Mouse (Mus musculus) embryonic facial prominence, embryonic 13.5 days (tissue): ENCODE results near the gene Cux1. TPM values are rescaled to one million over a fixed set of nuclear protein-coding genes. Genes with fewer than 3 reads are reported as not detected.
A peak's percentile ranks its signal among the peaks of the same experiment; 100 is the strongest.

Source experiments
- ATAC-seq: fragments of 200-750 bp; cut with Nextera tagmentation; 2 replicates; pipeline ENCODE4 v1.8.0; 2017; ENCODE audit warnings: low read depth; ENCODE audit not compliant: insufficient number of reproducible peaks, insufficient read depth, low FRiP score, low TSS enrichment
- H3K27ac ChIP-seq: fragments of 300-500 bp; sonication (generic); 2 replicates; pipeline ENCODE4 v1.5.1; 2015; ENCODE audit warnings: moderate library complexity, mild to moderate bottlenecking, inconsistent platforms
- H3K27me3 ChIP-seq: fragments of 300-500 bp; sonication (generic); 2 replicates; pipeline ENCODE4 v1.6.1; 2015; ENCODE audit warnings: mild to moderate bottlenecking, inconsistent platforms
- H3K36me3 ChIP-seq: fragments of 300-500 bp; sonication (generic); 2 replicates; pipeline ENCODE4 v1.6.1; 2015; ENCODE audit warnings: mild to moderate bottlenecking, inconsistent platforms
- H3K4me1 ChIP-seq: fragments of 300-500 bp; sonication (generic); 2 replicates; pipeline ENCODE4 v1.6.1; 2015; ENCODE audit warnings: inconsistent platforms
- H3K4me2 ChIP-seq: fragments of 300-500 bp; sonication (generic); 2 replicates; pipeline ENCODE4 v1.6.1; 2015; ENCODE audit warnings: moderate library complexity, mild to moderate bottlenecking, inconsistent platforms
- H3K4me3 ChIP-seq: fragments of 300-500 bp; sonication (generic); 2 replicates; pipeline ENCODE4 v1.5.1; 2015; ENCODE audit warnings: mild to moderate bottlenecking, inconsistent platforms
- H3K9ac ChIP-seq: fragments of 300-500 bp; sonication (generic); 2 replicates; pipeline ENCODE4 v1.6.1; 2015; ENCODE audit warnings: mild to moderate bottlenecking, inconsistent platforms
- H3K9me3 ChIP-seq: fragments of 300-500 bp; sonication (generic); 2 replicates; pipeline ENCODE4 v1.6.1; 2016; ENCODE audit warnings: inconsistent platforms
- WGBS: fragments of 180-500 bp; shearing (Covaris S2); methylation state at CpG from one replicate; pipeline ENCODE4 v1.1.7; 2015; ENCODE audit warnings: mixed read lengths; 5-methylcytosine and 5-hydroxymethylcytosine counted together
- polyA plus RNA-seq: library from polyadenylated mRNA; unstranded; fragments of >200 nt; fragmentation: Nextera tagmentation; extraction: Ambion mirVana; gene quantifications from 2 replicates; pipeline ENCODE4 v1.2.1, GENCODE M21; 2015

Cux1 gene
- 78.6 and 82.7 TPM in 2 replicates for polyA plus RNA-seq

- Histone ChIP-seq H3K27ac (peak within 1 kb of the TSS; percentile 88), H3K36me3 (no peaks in the 10 kb centered on the region), H3K4me2 (peak within 1 kb of the TSS; percentile 98), H3K9me3 (no peaks in the 10 kb centered on the region), H3K9ac (peak within 1 kb of the TSS; percentile 85), H3K4me3 (peak within 1 kb of the TSS; percentile 93), H3K4me1 (peaks cover 43% of the 10 kb centered on the region), H3K27me3 (peaks cover 47% of the 10 kb centered on the region)
- WGBS = under 1% methylated on average over 86 of the region's 103 CpGs
- ATAC-seq = peak; percentile 84
These were observed at the start of gene Cux1 for GRCm38 (mm10) chr5:136567176-136568025. Gene Cux1, minus strand, starts transcription at chr5:136567490.

- no peak overlapping the region for H3K9ac ChIP-seq
- no peaks in the 10 kb centered on the region for H3K9me3 ChIP-seq
- no peaks in the 10 kb centered on the region for H3K36me3 ChIP-seq
- 71% methylated on average over 1 of the region's 1 CpGs for WGBS
- ATAC-seq = 0 out of 2 replicates have a peak, but pooled peaks have one; percentile 58
- no peaks in the 10 kb centered on the region for H3K4me1 ChIP-seq
- H3K27ac ChIP-seq = no peak overlapping the region
- no peak overlapping the region for H3K4me3 ChIP-seq
- H3K27me3 ChIP-seq = peaks cover 7% of the 10 kb centered on the region
- no peak overlapping the region for H3K4me2 ChIP-seq
These were observed 45.1 kb upstream of the Cux1 start for GRCm38 (mm10) chr5:136612391-136612790.

GRCm38 (mm10) chr5:136608814-136609434 lies 41.6 kb upstream of the Cux1 start:
- Histone ChIP-seq H3K4me2 (no peak overlapping the region), H3K27me3 (peaks cover 6% of the 10 kb centered on the region; the same call in 1 of the 2 replicates), H3K4me3 (no peak overlapping the region), H3K36me3 (no peaks in the 10 kb centered on the region), H3K4me1 (no peaks in the 10 kb centered on the region), H3K9me3 (no peaks in the 10 kb centered on the region), H3K9ac (no peak overlapping the region), H3K27ac (no peak overlapping the region)
- no peak for ATAC-seq
- 42% methylated on average over 6 of the region's 6 CpGs for WGBS

- H3K27me3 ChIP-seq = peaks cover 6% of the 10 kb centered on the region; the same call in 1 of the 2 replicates
- H3K9ac ChIP-seq = no peak overlapping the region
- H3K9me3 ChIP-seq = no peaks in the 10 kb centered on the region
- no peak overlapping the region for H3K4me3 ChIP-seq
- no peaks in the 10 kb centered on the region for H3K4me1 ChIP-seq
- 77% methylated on average over 11 of the region's 11 CpGs for WGBS
- H3K27ac ChIP-seq = no peak overlapping the region
- no peak overlapping the region for H3K4me2 ChIP-seq
- H3K36me3 ChIP-seq = no peaks in the 10 kb centered on the region
- no peak for ATAC-seq
These were observed 37.9 kb upstream of the Cux1 start for GRCm38 (mm10) chr5:136605144-136605543.

- H3K9me3 ChIP-seq = no peaks in the 10 kb centered on the region
- WGBS = 67% methylated on average over 13 of the region's 13 CpGs
- no peak for ATAC-seq
These were observed 36.1 kb upstream of the Cux1 start for GRCm38 (mm10) chr5:136603176-136603964.

GRCm38 (mm10) chr5:136600511-136600910 lies 33.2 kb upstream of the Cux1 start:
- no peak overlapping the region for H3K4me3 ChIP-seq
- no peak overlapping the region for H3K4me2 ChIP-seq
- H3K9ac ChIP-seq = no peak overlapping the region
- H3K36me3 ChIP-seq = no peaks in the 10 kb centered on the region
- no peaks in the 10 kb centered on the region for H3K9me3 ChIP-seq
- WGBS = 75% methylated on average over 5 of the region's 5 CpGs
- no peak for ATAC-seq
- no peak overlapping the region for H3K27ac ChIP-seq
- no peaks in the 10 kb centered on the region for H3K4me1 ChIP-seq
- H3K27me3 ChIP-seq = peaks cover 10% of the 10 kb centered on the region

More at GRCm38 (mm10) chr5:136603176-136603964, 36.1 kb upstream of the Cux1 start:
- H3K27ac ChIP-seq = no peak overlapping the region
- no peak overlapping the region for H3K4me3 ChIP-seq
- no peak overlapping the region for H3K9ac ChIP-seq
- H3K27me3 ChIP-seq = peaks cover 10% of the 10 kb centered on the region; the same call in 1 of the 2 replicates
- no peaks in the 10 kb centered on the region for H3K4me1 ChIP-seq
- no peak overlapping the region for H3K4me2 ChIP-seq
- H3K36me3 ChIP-seq = no peaks in the 10 kb centered on the region

- peaks cover 4% of the 10 kb centered on the region for H3K27me3 ChIP-seq
- H3K4me3 ChIP-seq = no peak overlapping the region
- no peak overlapping the region; the same call in 1 of the 2 replicates for H3K4me2 ChIP-seq
- no peak overlapping the region for H3K9ac ChIP-seq
- H3K9me3 ChIP-seq = no peaks in the 10 kb centered on the region
- WGBS = 23% methylated on average over 8 of the region's 8 CpGs
- no peak overlapping the region; the same call in 1 of the 2 replicates for H3K27ac ChIP-seq
- no peaks in the 10 kb centered on the region for H3K36me3 ChIP-seq
- H3K4me1 ChIP-seq = peaks cover 9% of the 10 kb centered on the region
- ATAC-seq = no peak
These were observed 27.7 kb upstream of the Cux1 start for GRCm38 (mm10) chr5:136594896-136595540.

GRCm38 (mm10) chr5:136591816-136592499 lies 24.7 kb upstream of the Cux1 start:
- no peak for ATAC-seq
- Histone ChIP-seq H3K4me1 (peaks cover 9% of the 10 kb centered on the region), H3K9me3 (no peaks in the 10 kb centered on the region), H3K36me3 (no peaks in the 10 kb centered on the region), H3K9ac (no peak overlapping the region), H3K27ac (no peak overlapping the region), H3K4me2 (no peak overlapping the region), H3K4me3 (no peak overlapping the region), H3K27me3 (no peaks in the 10 kb centered on the region; the same call in 1 of the 2 replicates)
- WGBS = 70% methylated on average over 8 of the region's 8 CpGs

GRCm38 (mm10) chr5:136589002-136589401 lies 21.7 kb upstream of the Cux1 start:
- WGBS = 40% methylated on average over 2 of the region's 2 CpGs
- no peak overlapping the region for H3K4me3 ChIP-seq

GRCm38 (mm10) chr5:136588471-136588870 lies 21.2 kb upstream of the Cux1 start:
- no peak for ATAC-seq
- Histone ChIP-seq H3K9me3 (no peaks in the 10 kb centered on the region), H3K27me3 (0 out of 2 replicates have a peak, but pooled peaks cover 6% of the 10 kb centered on the region), H3K9ac (no peak overlapping the region), H3K27ac (no peak overlapping the region), H3K4me2 (no peak overlapping the region), H3K4me1 (no peaks in the 10 kb centered on the region), H3K36me3 (no peaks in the 10 kb centered on the region), H3K4me3 (no peak overlapping the region)
- 66% methylated on average over 3 of the region's 3 CpGs for WGBS

More at GRCm38 (mm10) chr5:136589002-136589401, 21.7 kb upstream of the Cux1 start:
- H3K27me3 ChIP-seq = 0 out of 2 replicates have a peak, but pooled peaks cover under 1% of the 10 kb centered on the region
- H3K4me2 ChIP-seq = no peak overlapping the region
- no peak for ATAC-seq
- no peak overlapping the region for H3K9ac ChIP-seq
- no peaks in the 10 kb centered on the region for H3K4me1 ChIP-seq
- no peaks in the 10 kb centered on the region for H3K9me3 ChIP-seq
- no peak overlapping the region for H3K27ac ChIP-seq
- no peaks in the 10 kb centered on the region for H3K36me3 ChIP-seq
